Mouse (Mus musculus): Measurements from ENCODE around the gene Slc9a3r2.

The Slc9a3r2 gene

DNA sequence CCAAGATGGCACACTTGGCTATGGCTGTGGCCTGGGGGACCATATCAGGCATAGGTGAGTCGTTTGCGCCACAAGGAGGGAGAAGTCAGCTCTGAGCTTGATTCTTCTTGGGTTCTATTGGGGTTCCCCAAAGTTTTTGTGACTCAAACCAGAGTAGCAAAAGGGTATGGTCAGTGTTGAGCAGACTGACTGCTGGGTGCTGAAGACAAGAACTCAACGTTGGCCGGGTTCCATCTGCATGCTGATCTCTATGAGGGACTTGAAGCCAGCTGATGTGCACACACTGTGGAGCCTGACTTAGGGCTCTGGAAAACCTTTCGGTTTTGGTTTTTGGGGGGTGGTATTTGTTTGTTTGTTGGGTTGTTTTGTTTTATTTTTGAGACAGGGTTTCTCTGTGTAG is 14.4 kb downstream of the Slc9a3r2 start:
- DNase-seq = no peak

DNA sequence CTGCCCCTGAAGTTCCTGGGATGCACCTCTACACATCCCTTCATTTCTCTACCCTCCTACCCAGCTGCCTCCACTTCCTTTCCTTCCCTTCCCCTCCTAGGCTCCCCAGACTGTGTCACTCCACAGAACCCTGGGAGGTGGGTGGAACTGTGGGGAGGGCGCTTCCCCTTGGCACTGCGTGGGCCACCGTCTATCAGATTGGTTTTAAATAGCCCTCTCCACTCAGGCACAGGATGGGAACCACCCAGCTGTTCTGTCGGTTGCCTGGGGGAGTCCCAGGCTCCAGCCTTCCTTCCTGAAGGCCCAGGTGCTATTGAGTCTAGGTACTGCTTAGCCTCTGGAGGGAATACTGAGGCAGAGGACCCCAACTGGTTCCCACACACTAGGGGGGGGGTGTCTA is 15.1 kb downstream of the Slc9a3r2 start:
- DNase-seq = peak; percentile 62

- no peak for DNase-seq
These were observed 16.3 kb downstream of the Slc9a3r2 start for GRCm38 (mm10) chr17:24633831-24634230.

- peak; percentile 83 for DNase-seq
These were observed 17.2 kb downstream of the Slc9a3r2 start for GRCm38 (mm10) chr17:24632813-24633449.

DNA sequence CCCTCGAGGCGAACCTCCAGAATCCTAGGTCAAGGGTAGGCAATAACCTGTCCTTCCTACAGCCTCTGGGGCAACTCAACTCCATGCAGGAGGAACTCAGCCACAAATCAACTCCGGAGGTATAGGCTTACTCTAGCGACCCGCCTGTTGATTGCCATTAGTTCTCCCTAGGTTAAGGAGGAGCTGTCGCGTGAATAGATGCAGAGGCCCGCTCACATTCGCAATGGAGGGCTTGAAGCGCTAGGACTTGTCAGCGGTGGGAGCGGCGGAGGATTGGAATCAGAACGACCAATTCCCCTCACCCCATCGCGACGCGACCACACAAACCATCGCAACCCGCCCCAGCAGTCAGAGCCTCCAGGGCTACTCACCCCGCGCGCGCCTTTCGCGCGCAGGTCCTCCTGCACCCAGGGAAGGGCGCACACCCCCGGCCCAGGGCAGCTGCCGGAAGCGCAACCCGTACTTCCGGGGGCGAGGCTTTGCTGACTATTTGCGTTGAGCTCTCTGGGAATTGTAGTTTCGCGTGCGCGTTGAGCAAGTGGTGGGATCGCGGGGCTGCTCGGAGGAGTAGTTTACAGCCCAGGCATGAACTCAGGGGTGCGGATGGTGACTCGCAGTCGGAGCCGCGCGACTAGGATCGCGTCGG is 17.8 kb downstream of the Slc9a3r2 start, which contains the start of the genes Tsc2 and Nthl1:
TSS of gene Tsc2 (minus strand) at position 464 of the 646 bp plus-strand sequence.
TSS of gene Nthl1 (plus strand) at position 514 of the 646 bp plus-strand sequence.
- peak; percentile 91 for DNase-seq

- no peak for DNase-seq
These were observed 20.1 kb downstream of the Slc9a3r2 start for GRCm38 (mm10) chr17:24630072-24630471.

DNA sequence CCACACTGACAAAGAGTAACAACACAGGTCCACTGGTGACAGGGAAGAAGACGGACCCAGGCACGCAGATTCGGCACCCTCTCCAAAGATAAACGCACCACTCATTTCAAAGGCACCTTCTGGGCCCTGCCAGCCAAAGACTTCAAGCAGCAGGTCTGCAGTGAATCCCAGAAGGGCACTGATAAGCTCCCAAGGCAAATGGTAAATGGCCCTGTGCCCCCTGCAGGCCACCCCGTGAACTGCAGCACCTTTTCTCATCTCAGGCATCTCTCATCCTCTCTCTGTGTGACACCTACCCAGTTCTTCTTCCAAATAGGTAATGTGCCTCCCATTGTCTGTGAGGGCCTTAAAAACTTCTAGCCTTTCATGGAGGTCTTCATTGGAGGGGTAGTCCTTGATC is 21.5 kb downstream of the Slc9a3r2 start:
- peak; percentile 71 for DNase-seq

GRCm38 (mm10) chr17:24625472-24625871 is 24.7 kb downstream of the Slc9a3r2 start:
- DNase-seq = no peak

DNA sequence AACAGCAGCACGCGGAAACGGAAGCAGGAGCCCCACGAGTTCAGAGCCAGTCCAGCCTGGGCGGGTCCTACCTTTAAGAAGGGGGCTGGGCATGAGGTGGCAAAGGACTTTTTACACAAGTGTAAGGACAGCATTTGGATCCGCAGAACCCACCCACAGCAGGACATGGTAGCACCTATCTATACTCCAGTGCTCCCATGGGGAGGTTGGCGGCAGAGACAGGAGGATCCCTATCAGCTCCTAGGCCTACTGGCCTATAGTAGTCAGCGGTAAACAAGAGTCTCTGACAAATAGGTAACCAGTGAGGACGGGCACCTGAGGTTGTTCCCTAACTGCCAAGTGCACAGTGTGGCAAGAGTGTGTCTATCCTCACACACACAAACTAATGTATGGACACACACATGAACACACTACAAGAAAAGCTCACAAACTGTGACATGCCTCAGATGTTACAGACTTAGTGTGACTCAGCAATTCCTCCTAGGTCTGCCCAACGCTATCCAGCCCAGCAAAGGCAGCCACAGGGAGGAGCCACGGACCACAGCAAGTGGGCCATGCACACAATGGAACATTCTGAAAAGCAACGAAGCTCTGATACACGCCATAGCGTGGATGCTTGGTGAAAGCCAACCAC is 32.4 kb downstream of the Slc9a3r2 start:
- DNase-seq = no peak

DNA sequence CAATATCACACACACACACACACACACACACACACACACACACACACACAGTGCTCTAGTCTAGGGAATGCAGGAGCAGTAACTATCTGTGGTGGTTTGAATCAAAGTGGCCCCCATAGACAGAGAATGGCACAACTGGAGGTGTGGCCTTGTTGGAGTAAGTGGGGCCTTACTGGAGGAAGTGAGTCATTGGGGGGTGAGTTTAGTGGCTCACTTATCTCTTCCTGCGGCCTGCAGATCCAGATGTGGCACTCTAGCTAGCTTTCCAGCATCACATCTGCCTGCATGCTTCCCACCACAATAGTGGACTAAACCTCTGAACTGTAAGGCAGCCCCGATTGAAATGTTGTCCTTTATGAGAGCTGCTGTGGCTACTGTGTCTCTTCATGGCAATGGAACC is 39.4 kb downstream of the Slc9a3r2 start:
- DNase-seq = no peak

GRCm38 (mm10) chr17:24608874-24609273 is 41.3 kb downstream of the Slc9a3r2 start:
- DNase-seq = no peak

DNA sequence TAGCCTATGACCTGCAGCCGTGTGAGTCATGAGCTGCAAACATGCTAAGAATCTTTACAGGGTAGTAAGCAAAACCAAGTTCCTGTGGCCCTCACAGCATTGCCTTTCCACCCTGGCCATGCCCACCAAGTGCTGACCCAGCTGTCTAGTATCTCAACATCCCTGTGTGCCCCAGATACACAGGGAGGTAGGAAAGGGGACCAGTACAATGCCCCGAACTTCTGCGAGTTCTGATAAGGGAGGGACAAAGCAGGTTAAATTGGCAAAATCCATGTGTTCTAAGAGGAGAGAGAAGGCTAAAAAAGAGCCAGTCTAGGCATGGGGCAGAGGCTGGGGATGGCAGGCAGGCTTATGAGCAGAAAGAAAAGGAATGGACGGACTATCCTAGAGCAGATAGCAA is 41.8 kb downstream of the Slc9a3r2 start:
- no peak for DNase-seq

GRCm38 (mm10) chr17:24604557-24604956 is 45.6 kb downstream of the Slc9a3r2 start:
- DNase-seq = no peak

DNA sequence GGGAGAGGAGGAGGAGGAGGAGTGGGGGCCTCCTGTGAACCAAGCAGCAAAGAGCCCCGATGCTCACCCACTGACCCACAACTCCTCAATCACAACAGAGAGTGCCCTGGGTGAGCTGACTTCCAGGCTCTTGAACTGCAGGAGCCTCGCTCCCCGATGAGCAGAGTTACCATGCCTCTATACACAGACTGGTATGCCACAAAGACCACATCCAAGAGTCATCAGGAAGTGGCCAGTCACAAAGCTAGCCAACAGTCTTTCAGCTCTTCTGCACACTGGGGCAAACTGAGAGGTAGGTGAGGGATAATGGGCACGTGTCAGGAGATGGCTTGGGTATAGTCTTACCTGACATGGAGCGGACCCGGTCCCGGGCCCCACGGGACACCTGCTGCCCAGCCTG is 46.2 kb downstream of the Slc9a3r2 start:
- no peak for DNase-seq

GRCm38 (mm10) chr17:24600502-24600901 is 49.6 kb downstream of the Slc9a3r2 start:
- DNase-seq = no peak

- DNase-seq = no peak
These were observed 52.1 kb downstream of the Slc9a3r2 start for GRCm38 (mm10) chr17:24597989-24598388.

DNA sequence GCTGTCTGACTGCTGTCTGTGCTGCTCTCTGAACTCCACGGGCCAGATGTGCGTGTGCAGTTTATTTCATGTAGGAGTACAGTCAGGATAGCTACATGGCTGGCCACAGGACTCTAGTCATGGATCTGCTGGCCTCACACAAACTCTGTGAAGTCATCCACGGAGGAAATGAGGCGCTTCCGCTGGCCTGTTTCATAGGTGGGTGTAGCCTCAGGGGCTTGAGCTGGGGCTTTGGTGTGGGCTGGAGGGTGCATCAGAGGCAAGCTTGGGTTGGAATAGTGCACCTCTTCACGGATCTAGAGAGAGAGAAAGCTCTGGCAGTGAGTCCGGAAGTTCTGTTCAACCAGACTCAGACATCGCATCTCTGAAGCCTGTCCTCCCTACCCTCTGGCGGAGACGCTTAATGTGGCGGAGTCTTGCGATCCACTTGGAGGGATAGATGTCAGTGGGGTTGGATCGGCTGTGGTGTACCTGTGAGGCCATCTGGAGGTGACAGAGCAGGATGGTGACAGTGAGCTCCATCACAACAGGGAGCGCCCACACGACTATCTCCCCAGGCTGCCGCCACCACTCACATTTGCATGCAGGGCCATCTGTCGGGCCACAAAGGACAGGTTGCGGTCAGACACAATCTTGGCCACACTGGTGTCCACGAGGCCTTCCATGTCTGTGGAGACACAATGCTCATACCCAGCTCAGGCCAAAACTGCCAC is 53.5 kb downstream of the Slc9a3r2 start:
- no peak for DNase-seq

- no peak for DNase-seq
These were observed 54.1 kb downstream of the Slc9a3r2 start for GRCm38 (mm10) chr17:24596073-24596466.

DNA sequence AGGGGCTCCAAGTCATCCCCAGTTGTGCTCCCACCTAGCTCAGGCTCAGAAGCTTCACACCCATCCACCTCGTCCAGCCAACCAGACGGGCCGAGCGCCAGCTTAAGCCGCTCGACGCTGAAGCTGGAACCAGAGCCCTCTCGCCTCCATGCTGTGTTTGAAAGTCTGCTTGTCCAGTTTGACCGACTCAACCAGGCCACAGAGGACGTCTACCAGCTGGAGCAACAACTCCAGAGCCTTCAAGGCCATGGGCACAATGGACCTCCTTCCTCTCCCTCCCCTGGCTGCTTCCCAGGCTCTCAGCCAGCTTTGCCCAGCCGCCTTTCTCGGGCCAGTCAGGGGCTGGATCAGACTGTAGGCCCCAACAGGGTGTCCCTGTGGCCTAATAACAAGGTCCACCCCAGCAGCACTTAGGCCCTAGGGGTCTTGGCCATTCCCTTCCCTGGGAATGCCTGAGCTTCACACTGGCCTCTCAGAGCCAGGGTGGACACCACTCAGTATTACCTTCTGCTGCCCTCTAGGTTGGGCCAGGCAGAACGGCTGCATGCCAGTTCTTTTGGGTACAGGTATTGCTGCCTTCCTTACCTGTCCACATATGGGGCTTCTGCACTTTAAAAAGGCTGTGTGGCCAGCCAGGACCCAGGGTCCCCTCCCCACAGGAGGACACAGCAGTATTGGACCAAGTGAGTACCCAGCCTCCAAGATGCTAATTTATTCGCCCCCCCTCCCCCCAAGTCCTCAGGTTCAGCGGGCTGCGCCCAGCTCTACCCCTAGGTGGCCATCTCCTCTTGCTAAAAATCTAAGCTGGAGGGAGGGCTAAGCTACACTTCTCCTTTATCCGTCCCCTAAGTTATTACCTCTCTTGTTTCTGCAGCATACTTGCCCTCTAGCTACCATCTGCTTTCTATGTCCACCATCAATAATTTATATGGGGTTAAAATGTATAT is 54.7 kb downstream of the Slc9a3r2 start:
- no peak for DNase-seq

- no peak for DNase-seq
These were observed 55.9 kb downstream of the Slc9a3r2 start for GRCm38 (mm10) chr17:24593992-24594890.

DNA sequence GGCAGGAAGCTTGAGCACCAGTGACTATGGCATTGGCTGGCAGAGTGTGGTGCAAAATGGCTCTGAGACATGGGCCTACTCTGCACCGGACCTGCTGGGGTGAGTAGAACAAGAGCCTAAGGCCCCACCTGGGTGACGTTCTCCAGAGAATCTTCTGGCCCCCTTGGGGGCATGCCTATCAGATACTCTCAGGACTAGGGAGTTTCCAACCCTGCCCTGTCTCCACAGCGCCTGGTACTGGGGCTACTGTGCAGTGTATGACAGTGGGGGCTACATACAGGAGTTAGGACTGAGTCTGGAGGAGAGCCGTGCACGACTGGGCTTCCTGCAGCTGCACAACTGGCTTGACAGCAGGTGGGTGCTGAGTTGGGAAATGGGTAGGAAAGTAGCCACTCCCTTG is 56.9 kb downstream of the Slc9a3r2 start:
- DNase-seq = no peak
